Mouse (Mus musculus) testis, adult 2 months (tissue): ENCODE measurements at regions not wholly inside any gene's neighbourhood (a gene's known extent, or its start where the extent isn't known, plus 50 kb on each side); places are given as distances from the start of the nearest gene placed in this dataset.

ENCODE experiments used
- H3K27ac ChIP-seq: fragments of 200-500 bp; 2 replicates; pipeline ENCODE4 v1.5.1; 2012; ENCODE audit warnings: low read depth, low read length; ENCODE audit not compliant: control insufficient read depth, insufficient read depth
- H3K27me3 ChIP-seq: fragments of 200-500 bp; 2 replicates; pipeline ENCODE4 v1.6.1; 2012; ENCODE audit warnings: mild to moderate bottlenecking, low read length, moderate library complexity; ENCODE audit not compliant: control insufficient read depth, insufficient read depth
- H3K36me3 ChIP-seq: fragments of 200-500 bp; 2 replicates; pipeline ENCODE4 v1.6.1; 2012; ENCODE audit warnings: mild to moderate bottlenecking, low read length; ENCODE audit not compliant: control insufficient read depth, insufficient read depth
- H3K4me1 ChIP-seq: fragments of 200-500 bp; 2 replicates; pipeline ENCODE4 v1.6.1; 2012; ENCODE audit warnings: low read length; ENCODE audit not compliant: control insufficient read depth, insufficient read depth
- H3K4me3 ChIP-seq: fragments of 200-500 bp; 2 replicates; pipeline ENCODE4 v1.5.1; 2012; ENCODE audit warnings: low read depth, mild to moderate bottlenecking, low read length, moderate library complexity, mixed read lengths; ENCODE audit not compliant: control insufficient read depth
- CTCF ChIP-seq: fragments of 200-500 bp; IDR thresholded peaks from 2 replicates; pipeline ENCODE4 v1.5.1; 2012; ENCODE audit warnings: low read depth, mild to moderate bottlenecking, inconsistent platforms, low read length, moderate library complexity; ENCODE audit not compliant: control insufficient read depth, insufficient read depth, insufficient replicate concordance
- POLR2A ChIP-seq: fragments of 200-500 bp; IDR thresholded peaks from 2 replicates; pipeline ENCODE4 v1.6.1; 2012; ENCODE audit warnings: low read depth, mild to moderate bottlenecking, inconsistent platforms, low read length, moderate library complexity; ENCODE audit not compliant: control insufficient read depth

GRCm38 (mm10) chr14:101307920-101308319 lies 107.8 kb upstream of the Prr30 start:
- TF ChIP-seq CTCF (no peak), POLR2A (no peak)
- Histone ChIP-seq H3K36me3 (no peaks in the 10 kb centered on the region), H3K27ac (no peak overlapping the region), H3K27me3 (no peaks in the 10 kb centered on the region), H3K4me3 (no peak overlapping the region), H3K4me1 (no peaks in the 10 kb centered on the region)

- TF ChIP-seq CTCF: no peak
- TF ChIP-seq POLR2A: no peak
Measured at GRCm38 (mm10) chr14:101304487-101305032, 104.4 kb upstream of the Prr30 start.

GRCm38 (mm10) chr14:101297841-101298240 lies 97.7 kb upstream of the Prr30 start:
- no peaks in the 10 kb centered on the region for H3K27me3 ChIP-seq
- no peak overlapping the region for H3K4me3 ChIP-seq
- H3K36me3 ChIP-seq: no peaks in the 10 kb centered on the region
- H3K27ac ChIP-seq: no peak overlapping the region
- H3K4me1 ChIP-seq: no peaks in the 10 kb centered on the region
- TF ChIP-seq POLR2A: no peak
- no peak for TF ChIP-seq CTCF

More at GRCm38 (mm10) chr14:101304487-101305032, 104.4 kb upstream of the Prr30 start:
- Histone ChIP-seq H3K4me1 (no peaks in the 10 kb centered on the region), H3K27ac (no peak overlapping the region), H3K4me3 (no peak overlapping the region), H3K27me3 (no peaks in the 10 kb centered on the region), H3K36me3 (no peaks in the 10 kb centered on the region)

GRCm38 (mm10) chr14:101294693-101295092 lies 94.6 kb upstream of the Prr30 start:
- Histone ChIP-seq H3K4me1 (no peaks in the 10 kb centered on the region), H3K4me3 (no peak overlapping the region), H3K27ac (no peak overlapping the region), H3K27me3 (no peaks in the 10 kb centered on the region), H3K36me3 (no peaks in the 10 kb centered on the region)
- TF ChIP-seq POLR2A: no peak
- no peak for TF ChIP-seq CTCF

- Histone ChIP-seq H3K27ac (no peak overlapping the region), H3K36me3 (no peaks in the 10 kb centered on the region), H3K27me3 (no peaks in the 10 kb centered on the region), H3K4me1 (no peaks in the 10 kb centered on the region), H3K4me3 (no peak overlapping the region)
- TF ChIP-seq CTCF (no peak), POLR2A (no peak)
Measured at GRCm38 (mm10) chr14:101287755-101288154, 87.6 kb upstream of the Prr30 start.

GRCm38 (mm10) chr14:101269048-101269789 lies 69.1 kb upstream of the Prr30 start:
- H3K4me3 ChIP-seq: no peak overlapping the region
- no peaks in the 10 kb centered on the region for H3K4me1 ChIP-seq
- TF ChIP-seq CTCF: no peak
- TF ChIP-seq POLR2A: no peak
- H3K36me3 ChIP-seq: no peaks in the 10 kb centered on the region
- no peaks in the 10 kb centered on the region for H3K27me3 ChIP-seq
- no peak overlapping the region for H3K27ac ChIP-seq

GRCm38 (mm10) chr14:101267536-101267935 lies 67.4 kb upstream of the Prr30 start:
- TF ChIP-seq POLR2A (no peak), CTCF (no peak)
- Histone ChIP-seq H3K4me3 (no peak overlapping the region), H3K27me3 (no peaks in the 10 kb centered on the region), H3K4me1 (no peaks in the 10 kb centered on the region), H3K27ac (no peak overlapping the region), H3K36me3 (no peaks in the 10 kb centered on the region)
